Mouse (Mus musculus) cerebral cortex, adult 2 months (tissue): ENCODE data around the gene Slc25a33.

Source experiments
- WGBS: fragments of 180-500 bp; shearing (Covaris S2); methylation state at CpG from one replicate; pipeline ENCODE4 v1.1.7; 2018; 5-methylcytosine and 5-hydroxymethylcytosine counted together

The Slc25a33 gene

DNA sequence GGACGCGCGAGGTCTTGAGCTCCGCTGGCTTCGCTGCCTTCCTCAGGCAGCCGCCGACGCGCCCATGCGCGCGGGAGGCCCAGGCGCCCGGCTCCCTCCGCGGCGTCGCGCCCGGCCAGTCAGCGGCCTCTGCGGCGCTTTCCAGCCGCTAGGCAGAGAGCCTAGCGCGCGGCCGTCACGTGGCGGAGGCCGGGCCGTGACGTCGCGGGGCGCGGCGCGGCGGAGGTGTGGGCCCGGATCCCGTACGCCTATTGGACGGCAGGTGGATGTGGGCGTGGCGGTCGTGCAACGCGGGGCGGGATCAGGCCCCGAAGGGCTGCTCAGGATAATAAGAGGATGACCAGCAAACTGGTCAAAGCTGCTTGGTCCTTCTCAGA, at the start of gene Slc25a33:
Gene Slc25a33, minus strand, starts transcription at position 184 of the 377 bp plus-strand sequence.
- WGBS = under 1% methylated on average over 51 of the region's 51 CpGs

DNA sequence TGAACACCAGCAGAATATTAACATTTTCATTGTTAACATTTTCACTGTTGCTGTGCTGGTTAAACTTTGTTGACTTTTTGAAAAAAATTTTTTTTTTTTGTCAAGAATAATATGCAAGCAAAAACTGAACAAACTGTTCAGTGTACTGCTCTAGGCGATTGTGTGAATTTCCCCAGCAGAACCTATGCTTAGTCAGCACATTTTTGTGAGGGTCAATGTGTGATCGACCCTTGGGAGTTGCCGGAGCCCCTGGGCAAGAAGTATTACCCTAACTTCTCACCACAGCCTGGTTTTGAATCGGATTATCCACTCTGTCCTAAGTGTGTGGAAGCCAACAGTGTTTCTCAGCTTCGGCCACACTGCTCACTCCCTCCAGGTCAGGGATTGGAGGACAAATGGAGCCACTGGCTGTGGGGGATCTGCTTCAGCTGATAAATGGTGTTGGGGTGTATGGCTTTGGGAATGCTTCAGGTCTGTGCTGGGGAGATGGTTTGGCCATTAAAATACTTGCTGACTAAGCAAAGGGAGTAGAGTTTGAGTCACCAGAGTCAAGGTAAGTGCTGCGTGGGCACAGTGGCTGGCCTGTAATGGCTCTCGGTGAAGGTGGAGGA, 48.6 kb upstream of the Slc25a33 start:
- WGBS = 78% methylated on average over 7 of the region's 7 CpGs

DNA sequence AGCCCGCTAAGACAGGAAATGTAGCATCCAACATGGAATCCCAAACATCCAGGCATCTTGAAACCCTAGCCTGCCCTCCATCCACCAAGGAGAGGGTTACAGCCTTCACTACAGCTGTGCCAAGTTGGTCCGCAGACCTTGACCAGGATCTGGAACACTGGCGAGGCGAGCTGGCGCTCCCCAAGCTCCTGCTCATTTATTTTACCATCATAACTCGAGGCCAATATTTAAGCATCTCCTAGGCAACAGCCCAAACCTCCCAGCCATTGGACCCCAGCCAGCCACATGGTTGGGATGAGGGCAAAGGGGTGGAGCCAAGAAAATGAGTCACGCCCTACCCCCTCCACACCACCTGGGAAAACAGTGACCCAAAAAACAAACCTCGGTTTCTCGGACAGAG, 48.0 kb upstream of the Slc25a33 start:
- WGBS = 43% methylated on average over 9 of the region's 9 CpGs

DNA sequence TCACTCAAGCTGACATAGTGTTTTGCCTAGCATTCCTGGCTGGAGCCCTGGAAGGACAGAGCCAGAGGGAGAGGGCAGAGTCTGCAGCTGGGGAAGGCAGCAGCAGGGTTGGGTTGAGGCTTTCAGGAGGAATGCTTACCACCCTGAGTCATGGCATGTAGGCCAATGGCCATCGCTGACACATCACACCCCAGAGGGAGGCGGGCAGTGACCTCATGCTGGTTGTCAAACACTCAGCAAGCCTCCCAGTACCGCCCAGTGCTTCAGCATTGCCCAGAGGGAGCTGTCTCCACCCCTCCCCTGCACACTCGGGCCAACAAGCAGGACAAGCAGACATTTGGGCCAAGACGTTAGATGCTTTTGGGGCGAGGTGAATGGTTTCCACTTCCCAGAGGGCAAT, 46.5 kb upstream of the Slc25a33 start:
- 61% methylated on average over 6 of the region's 6 CpGs for WGBS

GRCm38 (mm10) chr4:149819195-149819594, 45.1 kb upstream of the Slc25a33 start:
- WGBS = 89% methylated on average over 3 of the region's 3 CpGs

DNA sequence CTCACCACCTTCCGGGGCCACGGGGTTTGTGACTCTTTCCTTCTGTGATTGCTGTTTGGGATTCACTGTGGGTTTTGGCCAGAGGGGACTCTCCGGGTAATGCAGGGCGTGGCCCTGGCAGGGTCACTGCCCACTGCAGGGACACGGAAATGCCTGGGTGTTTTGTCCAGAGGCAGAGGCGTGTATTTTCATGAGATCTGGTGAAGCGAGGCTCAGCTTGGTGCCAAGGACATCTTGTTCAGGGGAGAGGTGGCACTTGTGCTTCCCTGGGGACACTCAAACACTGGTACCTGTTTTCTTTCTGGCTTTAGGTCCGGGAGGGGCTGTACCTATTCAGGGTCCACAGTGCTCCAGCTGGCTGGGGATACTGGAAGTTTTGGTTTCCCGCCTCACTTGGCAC, 42.5 kb upstream of the Slc25a33 start:
- WGBS = 88% methylated on average over 9 of the region's 9 CpGs

- WGBS = 94% methylated on average over 14 of the region's 14 CpGs
Measured at GRCm38 (mm10) chr4:149815586-149815985, 41.5 kb upstream of the Slc25a33 start.

- 60% methylated on average over 14 of the region's 14 CpGs for WGBS
Measured at GRCm38 (mm10) chr4:149813409-149814184, 39.5 kb upstream of the Slc25a33 start.

DNA sequence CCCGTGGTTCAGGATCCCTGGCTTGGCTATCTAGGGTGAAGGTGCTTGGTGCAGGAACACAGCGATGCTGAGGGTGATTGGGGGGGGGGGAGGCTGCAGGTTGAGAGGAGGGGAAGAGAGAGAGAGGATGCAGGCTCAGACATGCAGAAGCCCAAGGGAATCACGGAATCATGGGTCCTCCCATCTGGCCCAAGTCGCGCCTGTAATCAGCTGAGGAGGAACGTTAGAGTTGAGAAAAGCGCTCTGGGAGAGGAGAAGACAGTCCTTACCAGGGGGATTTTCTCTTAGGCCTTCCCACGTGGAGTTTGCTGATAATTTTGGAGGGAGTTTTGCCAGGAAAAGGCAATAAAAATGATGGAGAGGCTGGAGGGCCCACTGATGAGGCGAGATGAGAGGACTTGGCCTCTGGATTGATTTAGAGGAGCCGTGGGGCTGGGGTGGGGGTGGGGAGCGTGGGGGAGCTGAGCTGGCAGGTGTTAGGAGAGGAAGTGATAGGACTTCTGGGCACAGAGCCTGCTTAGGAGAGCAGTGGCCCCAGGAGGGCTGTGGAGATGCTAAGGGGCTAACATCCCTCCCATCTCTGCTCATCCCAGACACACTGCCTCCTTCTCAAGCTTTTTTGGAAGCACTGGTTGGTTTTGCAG, 34.6 kb upstream of the Slc25a33 start:
- 73% methylated on average over 11 of the region's 11 CpGs for WGBS

- 85% methylated on average over 14 of the region's 14 CpGs for WGBS
Measured at GRCm38 (mm10) chr4:149808060-149808567, 34.0 kb upstream of the Slc25a33 start.

DNA sequence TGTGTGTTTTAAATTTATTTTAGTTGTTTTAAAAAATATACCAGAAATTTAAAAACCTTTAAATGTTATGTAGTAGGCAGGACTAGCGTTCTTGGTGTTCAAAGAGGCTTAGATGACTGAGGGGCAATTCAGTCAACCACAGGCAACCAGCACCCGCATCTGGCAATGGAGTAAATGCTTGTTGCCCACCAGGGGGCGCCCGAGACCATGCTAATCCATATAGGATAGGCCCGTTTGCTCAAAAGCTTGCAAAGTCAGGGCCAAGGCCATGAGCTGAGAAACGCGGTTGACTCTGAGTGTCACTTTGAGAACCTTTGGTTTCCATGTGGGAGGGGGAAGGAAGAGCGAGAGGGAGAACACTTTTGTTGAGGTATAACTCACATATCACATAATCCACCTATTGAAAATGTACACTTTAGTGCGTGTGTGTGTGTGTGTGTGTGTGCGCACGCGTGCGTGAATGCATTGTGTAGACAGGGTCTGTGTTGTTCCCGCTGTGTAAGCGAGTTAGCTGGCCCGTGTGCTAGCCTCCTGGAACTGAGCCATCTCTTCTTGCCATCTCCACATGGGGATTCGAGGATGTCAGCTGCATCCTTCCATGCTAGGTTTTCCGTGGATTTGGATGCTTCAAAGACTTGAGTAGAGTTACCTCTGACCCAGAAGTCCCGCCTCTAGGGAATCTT, 32.8 kb upstream of the Slc25a33 start:
- WGBS = 39% methylated on average over 19 of the region's 19 CpGs

GRCm38 (mm10) chr4:149802269-149802668, 28.2 kb upstream of the Slc25a33 start:
- 74% methylated on average over 9 of the region's 9 CpGs for WGBS

GRCm38 (mm10) chr4:149800576-149800975, 26.5 kb upstream of the Slc25a33 start:
- 81% methylated on average over 2 of the region's 2 CpGs for WGBS

GRCm38 (mm10) chr4:149800172-149800464, 26.0 kb upstream of the Slc25a33 start:
- WGBS = 89% methylated on average over 6 of the region's 6 CpGs

- WGBS = 87% methylated on average over 16 of the region's 16 CpGs
Measured at GRCm38 (mm10) chr4:149799346-149800171, 25.5 kb upstream of the Slc25a33 start.

DNA sequence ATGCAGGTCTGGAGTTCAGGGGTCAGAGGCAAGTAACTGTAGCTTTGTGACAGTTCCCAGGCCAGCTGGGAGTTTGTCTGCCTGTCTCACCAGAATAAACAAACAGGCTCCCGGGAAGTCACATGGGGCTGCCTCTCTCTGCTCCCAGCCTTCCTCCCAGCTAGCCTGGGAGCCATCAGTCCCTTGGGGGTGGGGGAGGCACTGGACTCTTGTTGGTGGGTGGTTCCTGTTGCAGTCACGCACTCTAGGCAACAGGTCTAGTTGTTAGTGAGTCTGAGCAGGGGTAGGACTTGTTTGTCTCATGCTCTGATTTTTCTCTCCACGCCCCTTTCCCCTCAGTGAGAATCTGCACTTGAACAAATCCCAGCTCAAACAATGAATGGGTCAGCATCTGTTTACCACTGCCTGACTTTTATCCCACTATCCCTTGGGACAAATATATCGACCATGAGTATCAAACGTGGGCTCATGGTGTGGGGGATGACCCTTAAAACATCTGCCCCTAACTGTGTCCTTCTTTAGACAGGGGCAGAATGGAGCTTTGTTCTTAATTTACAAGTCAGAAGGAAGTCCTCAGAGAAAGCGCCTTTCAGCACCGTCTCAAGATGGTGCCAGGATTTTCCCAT, 24.7 kb upstream of the Slc25a33 start:
- WGBS = 45% methylated on average over 7 of the region's 7 CpGs

- WGBS = 60% methylated on average over 2 of the region's 2 CpGs
Measured at GRCm38 (mm10) chr4:149798116-149798515, 24.0 kb upstream of the Slc25a33 start.

DNA sequence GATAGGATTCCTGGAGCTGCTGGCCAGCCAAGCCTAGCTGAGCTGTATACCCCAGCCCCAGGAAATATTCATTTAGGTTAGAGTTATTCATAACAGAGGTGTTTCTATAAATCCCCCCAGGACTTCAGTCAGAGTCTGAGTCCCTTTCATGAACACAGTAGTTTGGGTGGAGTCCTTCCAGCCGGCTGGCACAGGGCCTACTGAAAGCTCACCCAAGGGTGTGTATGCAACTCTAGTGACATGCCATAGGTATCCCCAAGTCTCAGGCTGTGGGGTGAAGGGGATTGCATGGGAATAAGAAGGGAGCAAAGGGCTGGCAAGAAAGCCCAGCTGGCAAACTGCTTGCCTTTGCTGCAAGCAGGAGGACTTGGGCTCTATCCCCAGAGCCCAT, 23.1 kb upstream of the Slc25a33 start:
- 74% methylated on average over 1 of the region's 1 CpGs for WGBS

GRCm38 (mm10) chr4:149796567-149797219, 22.6 kb upstream of the Slc25a33 start:
- WGBS = 49% methylated on average over 14 of the region's 14 CpGs

DNA sequence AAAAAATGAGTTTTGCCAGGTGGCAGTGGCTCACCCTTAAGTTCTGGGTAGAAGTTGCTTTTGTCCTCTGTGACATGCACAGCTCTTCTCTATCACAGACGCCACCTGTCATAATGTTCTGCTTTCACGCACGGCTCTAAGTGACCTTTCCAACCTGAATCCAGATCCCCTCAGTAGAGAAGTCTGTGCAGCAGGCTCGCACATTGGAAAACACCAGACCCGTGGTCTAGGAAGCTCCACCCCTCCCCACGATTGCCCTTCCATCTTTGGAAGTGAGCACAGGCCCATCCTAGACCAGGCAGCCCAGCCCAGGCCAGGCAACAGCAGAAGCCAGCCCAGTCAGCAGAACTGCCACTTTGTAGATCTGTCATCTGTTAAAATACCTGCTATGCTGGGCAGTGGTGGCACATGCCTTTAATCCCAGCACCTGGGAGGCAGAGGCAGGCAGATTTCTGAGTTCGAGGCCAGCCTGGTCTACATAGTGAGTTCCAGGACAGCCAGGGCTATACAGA, 20.9 kb upstream of the Slc25a33 start:
- WGBS = 93% methylated on average over 7 of the region's 7 CpGs
